Mouse (Mus musculus) hindbrain, embryonic 11.5 days (tissue): ENCODE data around the gene Otulinl. TPM values are rescaled to one million over a fixed set of nuclear protein-coding genes. Genes with fewer than 3 reads are reported as not detected.

Experiments used
- ATAC-seq: fragments of 200-750 bp; cut with Nextera tagmentation; 2 replicates; pipeline ENCODE4 v1.8.0; 2017; ENCODE audit warnings: mild to moderate bottlenecking, moderate TSS enrichment, moderate library complexity; ENCODE audit not compliant: low FRiP score
- DNase-seq: peaks from one replicate; pipeline ENCODE4 v3.0.0-alpha.2; 2015; ENCODE audit warnings: low spot score
- H3K27ac ChIP-seq: fragments of 300-500 bp; sonication (generic); 2 replicates; pipeline ENCODE4 v1.5.1; 2014; ENCODE audit warnings: mild to moderate bottlenecking, low read depth, low read length
- H3K27me3 ChIP-seq: fragments of 300-500 bp; sonication (generic); 2 replicates; pipeline ENCODE4 v1.6.1; 2014; ENCODE audit warnings: mild to moderate bottlenecking, low read length, moderate library complexity, mixed read lengths; ENCODE audit not compliant: control insufficient read depth, insufficient read depth
- H3K36me3 ChIP-seq: fragments of 300-500 bp; sonication (generic); 2 replicates; pipeline ENCODE4 v1.6.1; 2014; ENCODE audit warnings: mild to moderate bottlenecking, low read length, moderate library complexity, mixed read lengths; ENCODE audit not compliant: control insufficient read depth, insufficient read depth
- H3K4me1 ChIP-seq: fragments of 300-500 bp; sonication (generic); replicated peaks from 2 replicates; pipeline ENCODE4 v1.6.1; 2014; ENCODE audit warnings: low read length, mixed read lengths; ENCODE audit not compliant: control insufficient read depth, insufficient read depth
- H3K4me2 ChIP-seq: fragments of 300-500 bp; sonication (generic); replicated peaks from 2 replicates; pipeline ENCODE4 v1.6.1; 2014; ENCODE audit warnings: mild to moderate bottlenecking, low read depth, low read length
- H3K4me3 ChIP-seq: fragments of 300-500 bp; sonication (generic); 2 replicates; pipeline ENCODE4 v1.5.1; 2014; ENCODE audit warnings: low read depth, low read length
- H3K9ac ChIP-seq: fragments of 300-500 bp; sonication (generic); 2 replicates; pipeline ENCODE4 v1.6.1; 2014; ENCODE audit warnings: low read depth, low read length
- H3K9me3 ChIP-seq: fragments of 300-500 bp; sonication (generic); 2 replicates; pipeline ENCODE4 v1.6.1; 2016; ENCODE audit warnings: low read length; ENCODE audit not compliant: control insufficient read depth
- WGBS: fragments of 180-500 bp; shearing (Covaris S2); extraction: QIAGEN DNeasy Blood & Tissue Kit; methylation state at CpG from one replicate; pipeline ENCODE4 v1.1.7; 2014; 5-methylcytosine and 5-hydroxymethylcytosine counted together
- polyA plus RNA-seq: library from polyadenylated mRNA; unstranded; fragments of >200 nt; fragmentation: Nextera tagmentation; extraction: Ambion mirVana; gene quantifications from 2 replicates; pipeline ENCODE4 v1.2.1, GENCODE M21; 2014

Gene Otulinl
- polyA plus RNA-seq, 1 experiment from 2014 or later = 6.9 TPM

DNA sequence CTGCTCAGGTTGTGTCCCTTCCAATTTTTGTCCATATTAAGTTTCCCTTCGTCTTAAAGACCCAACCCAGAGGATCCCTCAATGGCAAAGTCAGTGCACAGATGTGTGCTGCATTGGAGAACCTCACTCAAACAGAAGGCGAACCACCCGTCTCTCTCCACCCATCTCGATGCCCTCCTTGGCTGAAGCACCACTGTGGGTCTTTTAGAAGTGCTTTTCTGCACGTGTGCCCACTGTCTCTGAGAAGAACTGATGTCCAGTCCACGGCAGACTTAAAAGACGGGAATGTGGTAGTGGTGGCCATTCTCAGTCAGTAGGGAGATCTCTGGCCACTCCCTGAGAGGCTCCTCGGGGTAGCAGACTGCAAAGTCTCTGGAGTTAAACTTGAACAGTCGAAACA, 24.8 kb downstream of the Otulinl start:
- no peaks in the 10 kb centered on the region for H3K4me1 ChIP-seq
- no peaks in the 10 kb centered on the region for H3K27me3 ChIP-seq
- no peaks in the 10 kb centered on the region for H3K36me3 ChIP-seq
- ATAC-seq (no peak), DNase-seq (no peak)
- H3K4me2 ChIP-seq = no peak overlapping the region
- H3K9ac ChIP-seq = no peak overlapping the region
- no peak overlapping the region for H3K27ac ChIP-seq
- no peak overlapping the region for H3K4me3 ChIP-seq
- WGBS = 84% methylated on average over 9 of the region's 9 CpGs
- no peaks in the 10 kb centered on the region for H3K9me3 ChIP-seq

DNA sequence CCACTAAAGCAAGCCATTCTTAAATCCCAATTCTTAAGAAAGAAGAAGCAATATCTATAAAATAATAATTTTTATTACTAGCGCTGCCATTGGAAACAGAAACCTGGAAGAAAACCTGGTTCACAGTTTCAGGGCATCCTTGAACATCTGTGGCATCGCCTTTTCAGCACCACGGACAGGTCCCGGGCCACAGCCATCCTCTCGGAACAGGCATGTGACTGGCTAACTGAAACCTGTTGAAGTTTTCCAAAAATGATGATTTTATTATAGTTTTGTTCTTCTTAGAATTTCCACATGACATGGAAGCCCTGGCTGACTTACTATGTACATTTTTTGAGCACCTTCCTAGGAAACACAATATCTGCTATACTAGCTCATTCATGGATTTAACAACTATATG, 26.4 kb downstream of the Otulinl start:
- Histone ChIP-seq H3K4me3 (no peak overlapping the region), H3K9ac (no peak overlapping the region), H3K4me2 (no peak overlapping the region), H3K27me3 (no peaks in the 10 kb centered on the region), H3K4me1 (no peaks in the 10 kb centered on the region), H3K9me3 (no peaks in the 10 kb centered on the region), H3K36me3 (no peaks in the 10 kb centered on the region), H3K27ac (no peak overlapping the region)
- WGBS = 21% methylated on average over 5 of the region's 5 CpGs
- no peak for ATAC-seq
- DNase-seq = peak; percentile 67

DNA sequence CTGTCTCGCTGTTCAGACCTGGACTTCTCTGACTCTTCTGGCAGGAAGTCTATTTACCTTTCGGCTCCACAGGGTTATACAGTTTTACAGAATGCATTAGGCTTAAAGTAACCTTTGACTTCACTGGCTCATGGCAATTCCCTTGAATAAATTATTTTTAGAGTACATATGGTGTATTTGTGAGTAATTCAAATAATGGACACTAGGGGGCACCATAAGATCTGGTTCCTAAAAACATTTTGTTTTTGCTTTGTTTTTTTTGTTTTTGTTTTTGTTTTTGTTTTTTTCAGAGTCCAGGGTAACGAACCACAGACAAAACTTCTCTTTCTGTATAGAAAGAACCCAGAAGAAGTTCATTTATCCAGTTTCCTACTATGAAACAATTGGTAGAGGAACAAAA, 33.7 kb downstream of the Otulinl start:
- DNase-seq = peak; percentile 63
- 48% methylated on average over 3 of the region's 3 CpGs for WGBS
- Histone ChIP-seq H3K27me3 (no peaks in the 10 kb centered on the region), H3K36me3 (no peaks in the 10 kb centered on the region), H3K4me1 (no peaks in the 10 kb centered on the region), H3K9me3 (no peaks in the 10 kb centered on the region), H3K4me3 (no peak overlapping the region), H3K27ac (no peak overlapping the region), H3K4me2 (no peak overlapping the region), H3K9ac (no peak overlapping the region)
- ATAC-seq = no peak

DNA sequence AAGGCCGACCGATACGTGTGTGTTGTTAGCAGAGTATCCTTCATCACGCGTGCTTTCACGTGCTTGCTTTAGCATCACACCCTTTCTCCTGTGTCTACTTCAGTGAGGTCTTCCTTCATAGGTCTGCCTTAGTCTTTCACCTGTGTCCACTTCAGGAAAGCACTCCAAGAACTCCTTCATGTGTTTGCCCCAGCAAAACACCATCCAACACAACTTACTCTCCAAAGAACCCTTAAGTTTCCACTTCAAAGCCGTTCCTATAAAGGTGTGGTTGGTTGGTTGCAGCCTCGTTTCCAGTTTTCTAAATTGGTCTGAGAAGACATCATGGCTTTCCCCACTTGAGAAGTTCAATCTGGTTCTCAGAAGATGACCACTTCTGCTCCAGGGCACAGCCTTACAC, 34.7 kb downstream of the Otulinl start:
- Histone ChIP-seq H3K27ac (no peak overlapping the region), H3K4me2 (no peak overlapping the region), H3K36me3 (no peaks in the 10 kb centered on the region), H3K27me3 (no peaks in the 10 kb centered on the region), H3K9ac (no peak overlapping the region), H3K4me3 (no peak overlapping the region), H3K4me1 (no peaks in the 10 kb centered on the region), H3K9me3 (no peaks in the 10 kb centered on the region)
- WGBS = 95% methylated on average over 8 of the region's 8 CpGs
- ATAC-seq = no peak
- DNase-seq = no peak

DNA sequence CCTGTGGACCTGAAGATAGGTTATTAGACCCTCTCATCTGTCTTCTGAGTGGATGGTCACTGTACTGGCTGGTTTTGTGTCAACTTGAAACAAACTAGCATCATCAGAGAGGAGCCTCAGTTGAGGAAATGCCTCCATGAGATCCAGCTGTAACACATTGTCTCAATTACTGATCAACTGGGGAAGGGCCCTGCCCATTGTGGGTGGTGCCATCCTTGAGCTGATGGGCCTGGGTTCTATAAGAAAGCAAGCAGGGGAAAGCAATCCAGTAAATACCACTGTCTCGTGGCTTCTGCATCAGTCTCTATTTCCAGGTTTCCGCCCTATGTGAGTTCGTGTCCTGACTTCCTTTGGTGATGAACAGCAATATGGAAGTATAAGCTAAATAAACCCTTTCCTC, 36.1 kb downstream of the Otulinl start:
- 90% methylated on average over 3 of the region's 3 CpGs for WGBS
- Histone ChIP-seq H3K36me3 (no peaks in the 10 kb centered on the region), H3K9ac (no peak overlapping the region), H3K4me1 (no peaks in the 10 kb centered on the region), H3K4me2 (no peak overlapping the region), H3K27me3 (no peaks in the 10 kb centered on the region), H3K4me3 (no peak overlapping the region), H3K27ac (no peak overlapping the region), H3K9me3 (no peaks in the 10 kb centered on the region)
- ATAC-seq (no peak), DNase-seq (no peak)

DNA sequence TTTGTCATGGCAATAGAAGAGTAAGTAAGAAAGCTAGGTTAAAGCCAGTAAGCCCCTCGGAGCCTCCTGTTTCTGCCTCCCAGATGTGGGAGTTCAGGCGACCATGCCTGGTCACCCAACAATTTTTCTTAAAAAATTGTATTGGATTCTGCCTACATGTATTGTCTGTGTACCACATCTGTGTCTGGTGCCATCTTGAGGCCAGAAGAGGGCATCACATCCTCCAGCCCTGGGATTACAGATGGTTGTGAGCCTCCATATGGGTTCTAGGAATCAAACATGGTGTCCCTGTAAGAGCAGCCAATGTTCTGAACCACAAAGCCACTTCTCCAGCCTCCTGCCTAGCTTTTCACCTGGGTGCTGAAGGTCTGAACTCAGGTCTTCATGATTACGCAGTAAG, 38.5 kb downstream of the Otulinl start:
- DNase-seq = peak; percentile 40
- no peaks in the 10 kb centered on the region for H3K36me3 ChIP-seq
- no peak overlapping the region for H3K9ac ChIP-seq

DNA sequence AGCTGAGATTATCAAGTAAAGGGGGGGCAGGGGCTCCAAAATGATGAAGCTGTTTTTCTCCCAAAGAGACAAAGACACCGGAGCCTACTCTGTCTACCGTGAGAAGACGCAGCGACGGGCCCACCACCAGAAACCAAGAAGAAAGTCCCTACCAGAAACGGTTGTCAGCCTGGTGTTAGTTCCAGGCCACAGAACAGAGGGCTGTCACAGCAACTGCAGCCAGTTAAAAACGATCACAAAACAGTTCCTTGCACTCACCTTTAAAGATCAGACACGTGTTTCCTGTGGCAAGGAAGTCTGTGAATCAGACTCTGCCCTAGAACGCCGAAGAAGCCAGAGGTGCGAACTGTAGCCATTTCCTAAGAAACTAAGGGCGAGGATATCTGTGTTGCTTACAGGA, 40.2 kb downstream of the Otulinl start:
- Histone ChIP-seq H3K4me3 (no peak overlapping the region), H3K27ac (no peak overlapping the region), H3K4me1 (no peaks in the 10 kb centered on the region), H3K4me2 (no peak overlapping the region), H3K9me3 (no peaks in the 10 kb centered on the region), H3K9ac (no peak overlapping the region), H3K27me3 (no peaks in the 10 kb centered on the region), H3K36me3 (no peaks in the 10 kb centered on the region)
- DNase-seq = no peak
- WGBS = 73% methylated on average over 12 of the region's 12 CpGs
- no peak for ATAC-seq

More for the DNA sequence above, 38.5 kb downstream of the Otulinl start:
- no peak overlapping the region for H3K4me3 ChIP-seq
- H3K9me3 ChIP-seq = no peaks in the 10 kb centered on the region
- no peaks in the 10 kb centered on the region for H3K4me1 ChIP-seq
- no peak overlapping the region for H3K4me2 ChIP-seq
- ATAC-seq = no peak
- no peak overlapping the region for H3K27ac ChIP-seq
- H3K27me3 ChIP-seq = no peaks in the 10 kb centered on the region
- WGBS = 87% methylated on average over 3 of the region's 3 CpGs

DNA sequence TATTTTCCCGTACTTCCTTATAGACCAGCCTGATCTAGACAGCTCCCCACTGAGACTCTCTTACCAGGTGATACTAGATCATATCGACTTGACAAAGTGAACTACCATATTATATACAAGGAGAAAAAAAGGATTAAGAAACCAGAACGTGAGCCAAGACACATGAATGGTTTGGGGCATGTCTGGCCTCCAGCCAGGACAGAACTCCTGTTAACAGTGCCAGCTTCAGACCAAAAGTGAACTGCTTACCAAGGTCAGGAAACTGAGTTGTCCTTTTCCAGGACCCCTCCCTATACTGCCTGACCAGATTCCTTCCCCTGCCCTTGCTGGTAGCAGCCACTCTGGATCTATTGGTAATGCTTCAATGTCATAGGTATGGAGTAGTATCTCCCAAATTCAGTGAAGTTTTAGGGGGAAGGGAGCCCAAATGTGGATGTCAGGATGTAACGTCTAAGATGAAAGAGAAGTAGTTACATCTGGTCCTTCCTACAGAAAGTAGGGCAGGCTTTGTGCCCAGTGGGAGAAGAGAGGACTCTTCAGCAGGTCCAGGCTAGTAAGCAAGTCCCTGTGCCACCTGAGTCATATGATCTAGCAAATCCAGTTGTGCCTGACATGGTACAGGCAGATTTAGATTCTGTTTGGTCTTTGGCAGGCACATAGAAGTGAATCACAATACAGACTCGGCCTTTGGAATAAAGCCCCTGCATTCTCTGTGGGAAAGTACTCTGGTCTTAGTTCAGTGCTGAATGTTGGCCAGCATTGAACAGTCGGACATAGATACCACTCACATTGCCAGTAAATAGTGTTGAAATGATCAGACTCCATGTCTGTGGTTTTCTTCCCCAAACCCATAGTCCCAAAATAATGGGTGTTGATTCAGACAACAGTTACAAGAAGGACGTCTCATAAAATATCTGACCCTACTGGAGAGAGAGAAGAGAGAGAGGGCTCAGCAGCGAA, 47.2 kb downstream of the Otulinl start:
- H3K9ac ChIP-seq = no peak overlapping the region
- H3K9me3 ChIP-seq = no peaks in the 10 kb centered on the region
- no peaks in the 10 kb centered on the region; the same call in 1 of the 2 replicates for H3K4me1 ChIP-seq
- WGBS = 83% methylated on average over 8 of the region's 8 CpGs
- H3K36me3 ChIP-seq = no peaks in the 10 kb centered on the region
- no peaks in the 10 kb centered on the region for H3K27me3 ChIP-seq
- H3K27ac ChIP-seq = no peak overlapping the region
- ATAC-seq = no peak
- no peak overlapping the region for H3K4me2 ChIP-seq
- no peak overlapping the region for H3K4me3 ChIP-seq
- DNase-seq = no peak
